Mouse (Mus musculus) kidney, postnatal 0 days (tissue): Measurements from ENCODE around the gene Ctdsp2. TPM values are rescaled to one million over a fixed set of nuclear protein-coding genes. Genes with fewer than 3 reads are reported as not detected.

Experiments
- ATAC-seq: fragments of 200-750 bp; cut with Nextera tagmentation; replicated peaks from 2 replicates; pipeline ENCODE4 v1.8.0; 2017; ENCODE audit warnings: low read depth, moderate number of reproducible peaks, moderate TSS enrichment, moderate library complexity; ENCODE audit not compliant: low FRiP score
- DNase-seq: peaks from one replicate; pipeline ENCODE4 v3.0.0-alpha.2; 2016; ENCODE audit warnings: low spot score
- H3K27ac ChIP-seq: fragments of 300-500 bp; sonication (generic); 2 replicates; pipeline ENCODE4 v1.5.1; 2014; ENCODE audit warnings: mild to moderate bottlenecking
- H3K27me3 ChIP-seq: fragments of 300-500 bp; sonication (generic); 2 replicates; pipeline ENCODE4 v1.6.1; 2014; ENCODE audit warnings: low read length, mixed read lengths; ENCODE audit not compliant: insufficient read depth
- H3K36me3 ChIP-seq: fragments of 300-500 bp; sonication (generic); 2 replicates; pipeline ENCODE4 v1.6.1; 2014; ENCODE audit warnings: low read length, mixed read lengths; ENCODE audit not compliant: insufficient read depth
- H3K4me1 ChIP-seq: fragments of 300-500 bp; sonication (generic); replicated peaks from 2 replicates; pipeline ENCODE4 v1.6.1; 2014; ENCODE audit warnings: antibody characterized with exemption, low read length, mixed read lengths; ENCODE audit not compliant: insufficient read depth
- H3K4me2 ChIP-seq: fragments of 300-500 bp; sonication (generic); 2 replicates; pipeline ENCODE4 v1.6.1; 2014; ENCODE audit warnings: mild to moderate bottlenecking, low read length, moderate library complexity, mixed read lengths
- H3K4me3 ChIP-seq: fragments of 300-500 bp; sonication (generic); replicated peaks from 2 replicates; pipeline ENCODE4 v1.5.1; 2014; ENCODE audit warnings: low read depth, low read length
- H3K9ac ChIP-seq: fragments of 300-500 bp; sonication (generic); 2 replicates; pipeline ENCODE4 v1.6.1; 2014; ENCODE audit warnings: low read depth, low read length
- H3K9me3 ChIP-seq: fragments of 300-500 bp; sonication (generic); replicated peaks from 2 replicates; pipeline ENCODE4 v1.6.1; 2016; ENCODE audit warnings: low read length, inconsistent platforms, mixed read lengths
- CTCF ChIP-seq: IDR thresholded peaks from 2 replicates; pipeline ENCODE4 v1.5.1; 2016; ENCODE audit warnings: antibody characterized with exemption, low read depth, mild to moderate bottlenecking, moderate library complexity
- WGBS: fragments of 180-500 bp; shearing (Covaris S2); extraction: QIAGEN DNeasy Blood & Tissue Kit; methylation state at CpG from one replicate; pipeline ENCODE4 v1.1.7; 2014; 5-methylcytosine and 5-hydroxymethylcytosine counted together
- polyA plus RNA-seq: library from polyadenylated mRNA; unstranded; fragments of >200 nt; fragmentation: Nextera tagmentation; extraction: Ambion mirVana; gene quantifications from 2 replicates; pipeline ENCODE4 v1.2.1, GENCODE M21; 2015

Gene Ctdsp2
- polyA plus RNA-seq = 62.4 and 68.5 TPM in 2 replicates

DNA sequence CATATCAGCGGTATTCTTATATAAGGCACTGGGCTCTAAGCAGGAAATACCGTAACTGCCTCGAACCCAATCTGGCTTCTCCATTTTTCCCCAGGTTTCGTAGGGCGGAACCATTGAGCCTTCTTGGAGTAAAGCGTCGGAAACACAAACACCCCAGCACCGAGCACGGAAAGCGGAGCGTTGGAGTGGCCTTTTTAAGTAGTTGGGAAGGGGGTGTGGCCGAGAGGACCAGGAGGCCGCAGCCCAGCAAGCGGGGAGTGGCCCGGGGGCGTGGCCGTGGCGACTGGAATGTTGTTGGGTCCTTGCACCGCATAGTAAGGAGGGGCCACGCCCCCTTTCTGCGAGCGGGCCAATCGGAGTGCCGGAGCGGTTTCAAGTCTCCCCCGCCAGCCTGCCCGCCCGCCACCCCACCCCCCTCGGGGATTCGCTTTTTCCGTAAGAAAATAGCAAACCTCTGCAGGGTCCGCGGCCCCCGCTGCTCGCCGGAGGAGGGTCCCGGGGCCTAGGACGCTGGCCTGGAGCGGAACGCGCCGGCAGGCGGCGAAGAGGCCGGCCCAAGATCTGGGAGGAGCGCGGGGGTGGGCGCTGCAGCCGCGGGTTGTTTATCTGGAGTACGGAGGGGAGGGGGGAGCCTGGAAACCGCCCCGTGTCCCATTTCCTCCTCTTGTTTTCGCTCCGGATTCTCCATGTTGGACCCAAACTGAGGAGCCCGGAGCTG is at the start of gene Ctdsp2:
Gene Ctdsp2, plus strand, starts transcription at position 441 of the 718 bp plus-strand sequence.
- H3K4me1 ChIP-seq = peaks cover 30% of the 10 kb centered on the region
- TF ChIP-seq CTCF = peak; percentile 38

GRCm38 (mm10) chr10:126928819-126929206 is 49.7 kb upstream of the Ctdsp2 start:
- DNase-seq = no peak
- TF ChIP-seq CTCF = no peak
- Histone ChIP-seq H3K4me2 (peak overlapping the region; percentile 86), H3K27me3 (no peaks in the 10 kb centered on the region), H3K36me3 (no peaks in the 10 kb centered on the region), H3K9me3 (no peaks in the 10 kb centered on the region), H3K9ac (peak overlapping the region; percentile 68; the same call in 1 of the 2 replicates), H3K4me3 (peak overlapping the region; percentile 46), H3K4me1 (peaks cover 31% of the 10 kb centered on the region), H3K27ac (peak overlapping the region; percentile 95)
- 12% methylated on average over 12 of the region's 12 CpGs for WGBS
- ATAC-seq = no peak

More for the DNA sequence above, at the start of gene Ctdsp2:
- peak; percentile 100 for DNase-seq
- peak within 1 kb of the TSS; percentile 99 for H3K27ac ChIP-seq
- peak within 1 kb of the TSS; percentile 98 for H3K4me3 ChIP-seq
- no peaks in the 10 kb centered on the region for H3K27me3 ChIP-seq
- under 1% methylated on average over 55 of the region's 56 CpGs for WGBS
- H3K9me3 ChIP-seq = no peaks in the 10 kb centered on the region
- ATAC-seq = peak; percentile 92
- H3K4me2 ChIP-seq = peak within 1 kb of the TSS; percentile 93
- H3K9ac ChIP-seq = peak within 1 kb of the TSS; percentile 96
- H3K36me3 ChIP-seq = 0 out of 2 replicates have a peak, but pooled peaks cover 4% of the 10 kb centered on the region

- Histone ChIP-seq H3K4me3 (no peak overlapping the region), H3K27me3 (no peaks in the 10 kb centered on the region), H3K27ac (peak overlapping the region; percentile 95), H3K9me3 (no peaks in the 10 kb centered on the region), H3K4me2 (no peak overlapping the region; the same call in 1 of the 2 replicates), H3K4me1 (peaks cover 31% of the 10 kb centered on the region), H3K36me3 (no peaks in the 10 kb centered on the region), H3K9ac (no peak overlapping the region)
- DNase-seq = no peak
- TF ChIP-seq CTCF = no peak
- ATAC-seq = no peak
- WGBS = 50% methylated on average over 3 of the region's 3 CpGs
Observed at GRCm38 (mm10) chr10:126929543-126929942, 49.0 kb upstream of the Ctdsp2 start.

DNA sequence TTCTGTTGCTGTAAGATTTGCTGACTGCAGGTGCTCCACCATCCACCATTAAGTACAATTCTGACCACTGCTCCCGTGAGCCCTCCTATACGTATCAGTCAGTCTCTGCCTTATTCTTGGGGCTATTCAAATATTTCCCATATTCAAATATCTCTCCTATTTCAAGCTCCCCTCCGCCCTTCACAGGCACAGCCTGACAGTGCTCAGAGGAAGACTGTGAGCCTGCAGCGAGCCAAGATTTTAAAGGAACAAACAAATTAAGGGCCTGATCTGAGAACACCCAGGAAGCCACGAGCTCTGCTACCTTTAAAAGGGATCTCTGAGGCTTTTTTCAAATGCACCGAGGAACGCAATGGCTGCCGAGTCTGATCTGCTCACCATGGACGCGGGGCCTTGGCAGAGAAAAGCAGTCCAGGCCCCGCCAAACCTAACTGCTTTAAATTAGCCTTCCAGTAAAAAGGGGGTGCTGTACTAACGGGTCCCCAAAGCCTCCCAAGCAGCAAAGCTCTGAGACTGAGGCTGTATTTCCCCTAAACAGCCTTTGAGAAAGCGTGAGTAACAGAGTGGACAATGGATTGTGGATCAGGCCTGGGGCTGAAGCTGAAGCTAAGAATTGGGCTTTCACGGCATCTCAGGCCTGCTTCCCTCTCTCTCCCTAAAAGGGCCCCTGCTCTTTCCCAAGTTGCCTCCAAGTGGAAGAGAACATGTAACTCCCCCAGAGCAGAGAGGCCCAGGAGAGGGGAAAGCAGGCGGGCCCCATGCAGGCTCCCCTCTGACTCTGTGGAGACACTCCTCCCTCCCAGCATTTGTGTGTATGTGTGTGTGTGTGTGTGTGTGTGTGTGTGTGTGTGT is 48.0 kb upstream of the Ctdsp2 start:
- Histone ChIP-seq H3K9ac (peak overlapping the region; percentile 44; the same call in 1 of the 2 replicates), H3K4me2 (0 out of 2 replicates have a peak overlapping the region, but pooled peaks have one; percentile 6), H3K9me3 (no peaks in the 10 kb centered on the region), H3K27ac (peak overlapping the region; percentile 85), H3K4me1 (peaks cover 38% of the 10 kb centered on the region), H3K36me3 (no peaks in the 10 kb centered on the region), H3K27me3 (no peaks in the 10 kb centered on the region), H3K4me3 (no peak overlapping the region)
- peak; percentile 91 for DNase-seq
- peak; percentile 58 for ATAC-seq
- 36% methylated on average over 15 of the region's 15 CpGs for WGBS
- TF ChIP-seq CTCF = no peak

DNA sequence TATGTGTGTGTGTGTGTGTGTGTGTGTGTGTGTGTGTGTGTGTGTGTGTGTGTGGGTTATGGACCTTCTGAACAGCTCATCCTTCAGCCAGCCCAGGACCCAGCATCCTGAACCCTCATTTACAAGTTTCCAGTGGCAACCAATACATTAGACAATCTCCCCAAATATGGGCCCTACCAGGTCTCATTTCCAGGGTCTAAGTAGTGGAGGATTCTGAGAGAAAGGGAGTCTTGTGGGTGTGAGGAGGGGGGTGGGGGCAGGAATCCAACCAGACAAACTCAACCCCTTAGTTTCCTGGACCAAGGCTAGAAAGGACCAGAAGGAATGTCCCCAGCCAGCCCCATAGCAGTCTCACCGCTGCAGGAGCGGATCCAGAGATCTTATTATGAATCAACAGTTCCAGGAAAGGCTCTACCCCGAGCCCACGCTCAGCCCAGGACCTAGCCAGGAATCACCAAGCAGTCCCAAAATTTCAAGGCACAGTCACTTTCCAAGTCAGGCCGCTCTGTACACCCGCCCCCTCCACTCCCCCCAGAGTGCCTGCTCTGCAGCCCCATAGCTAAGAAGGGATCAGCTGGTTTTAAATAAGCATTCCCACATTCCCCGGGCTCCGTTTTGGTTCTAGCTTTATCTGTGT is 47.3 kb upstream of the Ctdsp2 start:
- Histone ChIP-seq H3K4me3 (no peak overlapping the region), H3K27ac (peak overlapping the region; percentile 83), H3K4me1 (peaks cover 41% of the 10 kb centered on the region), H3K4me2 (no peak overlapping the region), H3K36me3 (no peaks in the 10 kb centered on the region), H3K9me3 (no peaks in the 10 kb centered on the region), H3K27me3 (no peaks in the 10 kb centered on the region), H3K9ac (no peak overlapping the region)
- DNase-seq = peak; percentile 63
- WGBS = 52% methylated on average over 8 of the region's 8 CpGs
- no peak for TF ChIP-seq CTCF
- ATAC-seq = peak; percentile 4; the same call in 1 of the 2 replicates

DNA sequence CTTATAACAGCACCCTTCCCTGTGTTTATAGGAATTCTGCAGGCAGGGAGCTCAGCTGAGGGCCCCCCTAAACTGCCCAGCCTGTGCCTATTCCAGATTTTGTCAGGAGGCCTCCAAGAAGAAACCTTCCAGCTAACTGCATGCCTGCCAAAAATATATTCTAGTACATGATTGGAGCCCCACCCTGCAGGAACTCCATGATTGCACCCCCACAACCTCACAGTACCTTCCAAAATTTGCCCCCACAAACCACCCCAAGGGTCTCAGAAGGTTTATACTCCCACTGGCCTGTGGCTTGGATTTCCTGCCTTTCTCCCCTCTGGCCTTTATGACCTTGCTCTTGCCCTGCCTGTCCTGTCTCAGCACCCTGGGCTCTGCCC is 46.8 kb upstream of the Ctdsp2 start:
- H3K4me2 ChIP-seq = no peak overlapping the region
- peak overlapping the region; percentile 83 for H3K27ac ChIP-seq
- DNase-seq (no peak), ATAC-seq (no peak)
- H3K9me3 ChIP-seq = no peaks in the 10 kb centered on the region
- no peak overlapping the region for H3K4me3 ChIP-seq
- no peaks in the 10 kb centered on the region for H3K36me3 ChIP-seq
- H3K4me1 ChIP-seq = peaks cover 41% of the 10 kb centered on the region
- TF ChIP-seq CTCF = no peak
- no peaks in the 10 kb centered on the region for H3K27me3 ChIP-seq
- H3K9ac ChIP-seq = no peak overlapping the region
